Comparison of ENCODE assay signal across 8 mouse cellular contexts in the genomic region with DNA sequence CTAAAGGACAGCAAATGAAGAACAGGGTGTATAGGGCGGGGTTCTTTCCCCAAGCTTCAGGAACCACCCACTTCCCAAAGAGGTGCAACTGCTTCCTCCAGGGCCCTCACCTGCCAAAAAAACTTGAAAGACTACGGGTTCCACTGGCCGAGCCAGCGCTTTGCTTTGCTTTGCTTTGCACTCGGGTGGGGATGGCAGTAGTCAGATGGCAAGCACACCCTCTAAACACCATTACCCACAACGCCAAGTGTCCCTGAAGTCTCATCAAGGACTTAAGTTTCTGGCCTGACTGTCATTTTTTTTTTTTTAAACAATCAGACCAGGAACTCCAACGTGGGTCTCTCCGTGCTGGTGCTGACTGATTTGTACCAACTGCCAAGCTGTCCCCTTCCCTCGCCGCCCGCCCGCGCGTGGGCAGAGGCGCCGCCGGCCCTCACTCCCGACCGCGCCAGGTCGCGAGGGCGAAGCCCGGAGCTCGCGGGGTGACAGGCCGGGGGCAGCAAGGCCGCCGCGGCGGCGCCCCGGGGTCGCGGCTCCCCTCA. TPM values are rescaled to one million over a fixed set of nuclear protein-coding genes. Genes with fewer than 3 reads are reported as not detected.
A peak's percentile ranks its signal among the peaks of the same experiment; 100 is the strongest.
DNase-seq lines count a peak whose midpoint lies in the region; ATAC-seq and TF ChIP-seq lines count a peak whose summit lies in the region.

No protein-coding gene starts in this region.

- H3K27ac ChIP-seq in layer of hippocampus, adult 2 months: peak overlapping the region; percentile 97
- H3K27ac ChIP-seq in forebrain, embryonic 13.5 days: peak overlapping the region; percentile 96
- H3K27ac ChIP-seq in limb, embryonic 10.5 days: peak overlapping the region; percentile 95
- H3K27ac ChIP-seq in midbrain, embryonic 10.5 days (replicated peaks): peak overlapping the region; percentile 96
- peak overlapping the region; percentile 93 for H3K27ac ChIP-seq in stomach, embryonic 16.5 days (ENCODE audit: low read length)

- H3K9ac ChIP-seq in forebrain, embryonic 13.5 days: peak overlapping the region; percentile 93
- peak overlapping the region; percentile 97 for H3K9ac ChIP-seq in stomach, embryonic 16.5 days (ENCODE audit: low read length)

- peak in 1 of 2 experiments; percentile 26 for DNase-seq in layer of hippocampus, adult 2 months (ENCODE audit: low spot score in 2 of 2)
- no peak for DNase-seq in layer of hippocampus, adult 9-11 months
- DNase-seq in adrenal gland, postnatal 4 days (ENCODE audit: low spot score in 2 of 2): peak; percentile 7 to 18
- DNase-seq in limb, embryonic 10.5 days (ENCODE audit: low spot score): peak; percentile 46
- DNase-seq in midbrain, embryonic 10.5 days (ENCODE audit: low spot score): no peak

- H3K27me3 ChIP-seq in forebrain, embryonic 13.5 days: no peaks in the 10 kb centered on the region
- H3K27me3 ChIP-seq in limb, embryonic 10.5 days (ENCODE audit: low read depth, poor library complexity, severe bottlenecking): no peaks in the 10 kb centered on the region
- H3K27me3 ChIP-seq in midbrain, embryonic 10.5 days (ENCODE audit: low read depth, poor library complexity, severe bottlenecking): no peaks in the 10 kb centered on the region
- H3K27me3 ChIP-seq in stomach, embryonic 16.5 days (ENCODE audit: control insufficient read depth, insufficient read depth, low read length): no peaks in the 10 kb centered on the region

- under 1% methylated on average over 31 of the region's 35 CpGs for WGBS in forebrain, embryonic 13.5 days
- 4% methylated on average over 33 of the region's 35 CpGs for WGBS in limb, embryonic 10.5 days
- under 1% methylated on average over 35 of the region's 35 CpGs for WGBS in midbrain, embryonic 10.5 days
- WGBS in stomach, embryonic 16.5 days: under 1% methylated on average over 35 of the region's 35 CpGs

- H3K4me2 ChIP-seq in forebrain, embryonic 13.5 days: peak overlapping the region; percentile 70
- H3K4me2 ChIP-seq in stomach, embryonic 16.5 days (ENCODE audit: low read depth, low read length): peak overlapping the region; percentile 71

- H3K36me3 ChIP-seq in forebrain, embryonic 13.5 days (ENCODE audit: poor library complexity, severe bottlenecking): no peaks in the 10 kb centered on the region
- H3K36me3 ChIP-seq in limb, embryonic 10.5 days: no peaks in the 10 kb centered on the region
- H3K36me3 ChIP-seq in midbrain, embryonic 10.5 days: no peaks in the 10 kb centered on the region
- no peaks in the 10 kb centered on the region for H3K36me3 ChIP-seq in stomach, embryonic 16.5 days (ENCODE audit: control insufficient read depth, insufficient read depth, low read length)

- TF ChIP-seq CTCF in layer of hippocampus, adult 2 months (conservative IDR thresholded peaks at IDR 0.05): no peak

- H3K4me1 ChIP-seq in forebrain, embryonic 13.5 days: peaks cover 16% of the 10 kb centered on the region
- 0 out of 2 replicates have a peak, but pooled peaks cover 8% of the 10 kb centered on the region for H3K4me1 ChIP-seq in limb, embryonic 10.5 days
- peaks cover 15% of the 10 kb centered on the region for H3K4me1 ChIP-seq in midbrain, embryonic 10.5 days
- peaks cover 7% of the 10 kb centered on the region; the same call in 1 of the 2 replicates for H3K4me1 ChIP-seq in stomach, embryonic 16.5 days (ENCODE audit: control insufficient read depth, insufficient read depth, low read length)

- no peaks in the 10 kb centered on the region for H3K9me3 ChIP-seq in forebrain, embryonic 13.5 days (replicated peaks)
- no peaks in the 10 kb centered on the region for H3K9me3 ChIP-seq in limb, embryonic 10.5 days (replicated peaks)
- no peaks in the 10 kb centered on the region for H3K9me3 ChIP-seq in midbrain, embryonic 10.5 days (replicated peaks)
- H3K9me3 ChIP-seq in stomach, embryonic 16.5 days (replicated peaks; ENCODE audit: control insufficient read depth, low read length): no peaks in the 10 kb centered on the region

- peak; percentile 46 for ATAC-seq in forebrain, embryonic 13.5 days
- peak; percentile 16 to 28; a peak in 2 of 4 replicates for ATAC-seq in hematopoietic stem cell, adult 5-6 weeks (replicated peaks in 1 of 2; ENCODE audit: insufficient read depth in 1 of 2, low FRiP score in 2 of 2, low TSS enrichment in 1 of 2, low read depth in 1 of 2, poor library complexity in 2 of 2, severe bottlenecking in 2 of 2)
- no peak for ATAC-seq in stomach, embryonic 16.5 days (ENCODE audit: insufficient read depth, low FRiP score)

- H3K4me3 ChIP-seq in layer of hippocampus, adult 2 months: peak overlapping the region; percentile 86
- peak overlapping the region; percentile 88 for H3K4me3 ChIP-seq in forebrain, embryonic 13.5 days
- peak overlapping the region; percentile 90 for H3K4me3 ChIP-seq in limb, embryonic 10.5 days
- peak overlapping the region; percentile 81 for H3K4me3 ChIP-seq in midbrain, embryonic 10.5 days
- H3K4me3 ChIP-seq in stomach, embryonic 16.5 days (replicated peaks; ENCODE audit: low read length): peak overlapping the region; percentile 96

RNA-seq across cellular contexts. Expression of gene Ralgapa1, which starts 0.8 kb away (rescaled TPM):
- total RNA-seq in layer of hippocampus, adult 2 months (2021): 100 to 1,000 TPM; 127 to 135 TPM
- total RNA-seq in adrenal gland, postnatal 4 days (2021): 10 to 100 TPM; 70.5 to 76.7 TPM
- 14.1 and 14.3 TPM in 2 replicates for polyA plus RNA-seq in forebrain, embryonic 13.5 days (2015; fragmentation: Nextera tagmentation; extraction: Ambion mirVana)
- 50.8 and 62.3 TPM in 2 replicates for total RNA-seq in hematopoietic stem cell, adult 5-6 weeks (2017)
- 8.1 and 10.5 TPM in 2 replicates for polyA plus RNA-seq in limb, embryonic 10.5 days (2016; fragmentation: Nextera tagmentation; extraction: Ambion mirVana)
- 9.4 and 12.8 TPM in 2 replicates for polyA plus RNA-seq in midbrain, embryonic 10.5 days (2016; fragmentation: Nextera tagmentation; extraction: Ambion mirVana)
- polyA plus RNA-seq in stomach, embryonic 16.5 days (2015; fragmentation: Nextera tagmentation; extraction: Ambion mirVana): 11.6 and 12.1 TPM in 2 replicates

RNA-seq across cellular contexts. Expression of gene Brms1l, which starts 15.9 kb away (rescaled TPM):
- 10 to 100 TPM; 65.2 to 72.3 TPM for total RNA-seq in layer of hippocampus, adult 2 months (2021)
- 10 to 100 TPM; 43.9 to 44.7 TPM for total RNA-seq in adrenal gland, postnatal 4 days (2021)
- polyA plus RNA-seq in forebrain, embryonic 13.5 days (2015; fragmentation: Nextera tagmentation; extraction: Ambion mirVana): 49.5 and 53.9 TPM in 2 replicates
- 14.9 and 23.7 TPM in 2 replicates for total RNA-seq in hematopoietic stem cell, adult 5-6 weeks (2017)
- polyA plus RNA-seq in limb, embryonic 10.5 days (2016; fragmentation: Nextera tagmentation; extraction: Ambion mirVana): 35.6 and 45.9 TPM in 2 replicates
- polyA plus RNA-seq in midbrain, embryonic 10.5 days (2016; fragmentation: Nextera tagmentation; extraction: Ambion mirVana): 36.2 and 43.6 TPM in 2 replicates
- polyA plus RNA-seq in stomach, embryonic 16.5 days (2015; fragmentation: Nextera tagmentation; extraction: Ambion mirVana): 33.4 and 35.1 TPM in 2 replicates

Comparison
In these comparisons a context has a peak if more than half of its experiments do, and no peak if none do; other contexts are left out.
1. DNase-seq: peak in adrenal gland, postnatal 4 days (2 of 2) and limb, embryonic 10.5 days (single experiment); none in layer of hippocampus, adult 9-11 months (single experiment) and midbrain, embryonic 10.5 days (single experiment).
2. Peak in every context shown above with its lines, with median percentiles within 50 percentile points of each other: H3K27ac ChIP-seq and H3K4me3 ChIP-seq.